Mouse (Mus musculus): ENCODE results near the gene Ccdc114. TPM values are rescaled to one million over a fixed set of nuclear protein-coding genes. Genes with fewer than 3 reads are reported as not detected.

Ccdc114 gene
- total RNA-seq (2023): 4.0 and 7.0 TPM in 2 replicates

DNA sequence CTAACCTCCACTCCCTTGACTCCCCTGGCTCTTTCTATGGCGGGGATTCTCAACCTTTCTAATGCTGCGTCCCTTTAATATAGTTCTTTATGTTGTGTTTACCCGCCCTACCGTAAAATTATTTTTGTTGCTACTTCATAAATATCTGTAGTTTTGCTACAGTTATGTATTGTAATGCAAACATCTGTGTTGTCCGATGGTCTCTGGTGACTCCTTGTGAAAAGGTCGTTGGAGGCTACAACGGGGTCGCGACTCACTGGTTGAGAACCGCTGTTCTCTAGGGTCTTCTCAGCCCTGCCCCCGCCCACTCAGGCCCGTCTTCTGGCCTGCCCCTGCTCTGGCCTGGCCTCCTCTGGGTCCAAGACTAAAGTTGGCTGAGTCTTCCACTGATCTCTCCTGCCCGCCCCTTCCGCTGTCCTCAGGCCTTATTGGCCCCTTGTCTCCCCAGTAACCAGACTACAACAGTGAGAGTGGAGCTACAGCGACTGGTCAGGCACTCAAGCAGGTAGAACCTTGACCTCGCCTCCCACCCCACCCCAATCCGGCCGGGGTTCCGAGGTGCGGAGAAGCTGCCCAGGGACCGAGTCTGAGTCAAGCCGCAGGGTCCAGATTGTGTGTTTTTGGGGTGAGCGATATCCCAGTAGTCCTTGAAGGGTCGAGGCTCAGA lies at the start of gene Ccdc114:
Ccdc114 (plus strand) TSS at position 311 of the 667 bp plus-strand sequence.

DNA sequence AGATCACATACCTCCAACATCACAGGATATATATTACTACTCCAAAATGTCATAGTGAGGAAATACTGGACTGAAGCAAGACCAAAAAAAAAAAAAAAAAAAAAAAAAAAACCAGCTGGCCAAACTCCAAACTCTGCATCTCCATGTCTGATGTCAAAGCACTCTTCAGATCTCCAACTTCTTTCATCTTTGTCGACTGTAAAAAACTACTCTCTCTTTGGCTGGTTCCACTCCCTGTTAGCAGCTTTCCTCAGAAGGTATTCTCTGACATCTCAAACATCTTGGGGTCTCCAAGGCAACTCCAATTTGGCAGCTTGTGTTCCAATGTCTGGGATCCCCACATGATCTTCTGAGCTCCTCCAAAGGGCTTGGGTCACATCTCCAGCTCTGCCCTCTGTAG lies 45.6 kb upstream of the Ccdc114 start, which contains the start of gene Grin2d:
Grin2d (minus strand) TSS at position 101 of the 400 bp plus-strand sequence.

DNA sequence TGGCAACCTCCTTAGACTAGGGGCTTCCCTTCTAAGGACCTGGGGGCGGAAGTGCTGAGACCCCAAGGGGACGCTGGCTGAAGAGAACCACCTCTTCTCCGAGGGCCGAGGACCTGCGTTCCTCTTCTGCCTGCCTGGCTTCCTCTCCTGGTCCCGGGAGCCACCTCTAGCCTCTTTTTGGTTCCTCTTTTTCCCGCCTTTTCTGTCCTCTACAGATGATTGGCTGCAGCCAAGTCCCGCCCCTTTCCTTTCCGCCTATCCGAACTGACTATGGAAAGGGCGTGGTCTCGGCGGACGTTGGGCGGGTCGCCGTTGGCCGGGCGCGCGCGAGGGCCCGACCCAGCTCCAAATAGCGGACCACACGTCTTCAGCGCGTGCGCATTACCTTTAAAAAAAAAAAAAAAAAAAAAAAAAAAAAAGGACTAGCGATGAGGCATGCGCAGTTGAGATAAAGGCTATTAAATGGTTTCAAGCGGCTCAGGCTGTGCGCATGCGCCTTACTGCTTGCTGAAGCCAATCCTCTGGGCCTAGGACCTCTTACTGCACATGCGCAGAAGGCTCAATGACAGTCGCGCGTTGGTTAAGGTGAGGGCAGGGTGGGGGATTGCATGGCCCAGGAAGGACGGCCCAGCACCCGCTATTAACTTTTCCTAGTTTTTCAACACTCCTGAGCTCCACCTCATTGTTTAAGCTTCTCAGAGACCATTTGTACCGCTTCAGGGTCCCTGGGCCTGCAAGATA lies 27.2 kb upstream of the Ccdc114 start, which contains the start of the genes Syngr4 and Tmem143:
Syngr4 (minus strand) TSS at position 198 of the 741 bp plus-strand sequence.
Tmem143 (plus strand) TSS at position 425 of the 741 bp plus-strand sequence.

DNA sequence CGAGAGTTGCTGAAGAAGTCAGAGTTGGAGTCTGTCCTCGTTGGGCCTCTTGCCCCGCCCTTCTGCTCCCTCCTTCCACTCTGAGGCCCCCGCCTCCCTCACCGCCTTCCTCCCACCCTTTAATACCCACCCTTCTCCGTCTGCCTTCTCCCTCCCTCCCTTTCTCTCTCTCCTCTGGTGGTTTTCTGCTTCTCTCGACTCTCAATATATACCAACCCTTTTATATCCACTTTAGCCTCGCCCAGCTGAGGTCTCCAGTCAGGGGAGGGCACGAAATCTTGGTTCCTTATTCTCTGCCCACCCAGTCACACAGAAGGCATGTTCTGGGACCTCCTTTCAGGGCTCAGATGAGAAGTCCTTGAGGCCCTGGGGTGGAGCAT lies 2.6 kb upstream of the Ccdc114 start, which contains the start of gene Emp3:
Emp3 (minus strand) TSS at position 163 of the 380 bp plus-strand sequence.

Other genes starting within 250 kb of the Ccdc114 start
- gene Ntn5, start 240.1 kb upstream of the Ccdc114 start, total RNA-seq (2023): not detected in 2 replicates
- gene Sec1, start 229.7 kb upstream of the Ccdc114 start, total RNA-seq (2023): not detected in 2 replicates
- gene Car11, start 224.2 kb upstream of the Ccdc114 start, total RNA-seq (2023): not detected in 2 replicates
- 5.0 and 6.3 TPM in 2 replicates for gene Dbp, start 219.0 kb upstream of the Ccdc114 start, total RNA-seq (2023)
- gene Rpl18, start 208.6 kb upstream of the Ccdc114 start, total RNA-seq (2023): 572 and 599 TPM in 2 replicates
- 62.3 and 77.9 TPM in 2 replicates for gene Sphk2, start 206.1 kb upstream of the Ccdc114 start, total RNA-seq (2023)
- 0.16 and 0.20 TPM in 2 replicates for gene Fam83e, start 202.9 kb upstream of the Ccdc114 start, total RNA-seq (2023)
- gene Spaca4, start 198.3 kb upstream of the Ccdc114 start, total RNA-seq (2023): not detected in 2 replicates
- gene Lmtk3, start 140.3 kb upstream of the Ccdc114 start, total RNA-seq (2023): not detected in 2 replicates
- not detected in 2 replicates for gene Sult2b1, start 139.4 kb upstream of the Ccdc114 start, total RNA-seq (2023)
- gene Cyth2, start 109.5 kb upstream of the Ccdc114 start, total RNA-seq (2023): 127 and 143 TPM in 2 replicates
- gene Kcnj14, start 99.3 kb upstream of the Ccdc114 start, total RNA-seq (2023): 0.27 and 0.57 TPM in 2 replicates
- 6.0 and 6.6 TPM in 2 replicates for gene Grwd1, start 93.1 kb upstream of the Ccdc114 start, total RNA-seq (2023)
- 58.9 and 60.5 TPM in 2 replicates for gene Kdelr1, start 51.3 kb upstream of the Ccdc114 start, total RNA-seq (2023)
- gene Grin2d, start 45.7 kb upstream of the Ccdc114 start, total RNA-seq (2023): 0.16 and 0.25 TPM in 2 replicates
- 0.95 TPM in 1 of 2 replicates, not detected in the other for gene Syngr4, start 27.4 kb upstream of the Ccdc114 start, total RNA-seq (2023)
- 3.5 and 5.3 TPM in 2 replicates for gene Tmem143, start 27.1 kb upstream of the Ccdc114 start, total RNA-seq (2023)
- 328 and 386 TPM in 2 replicates for gene Emp3, start 2.7 kb upstream of the Ccdc114 start, total RNA-seq (2023)
- gene Abcc6, start 106.2 kb downstream of the Ccdc114 start, total RNA-seq (2023): not detected in 2 replicates
- gene Nomo1, start 109.6 kb downstream of the Ccdc114 start, total RNA-seq (2023): 22.6 and 29.8 TPM in 2 replicates
- gene Kcnj11, start 176.7 kb downstream of the Ccdc114 start, total RNA-seq (2023): not detected in 2 replicates